Mouse (Mus musculus): Measurements from ENCODE around the gene Nova2. TPM values are rescaled to one million over a fixed set of nuclear protein-coding genes. Genes with fewer than 3 reads are reported as not detected.

The Nova2 gene
- polyA plus RNA-seq, 1 experiment: 52.7 TPM

- peak; percentile 65 for DNase-seq (ENCODE audit: low read depth)
- TF ChIP-seq CTCF (IDR thresholded peaks at IDR 0.05; ENCODE audit: borderline replicate concordance, extremely low read depth, insufficient read depth, insufficient read length) (no peak), POLR2A (IDR thresholded peaks at IDR 0.05; ENCODE audit: borderline replicate concordance, extremely low read depth, insufficient read depth, insufficient read length, poor library complexity, severe bottlenecking) (no peak)
Observed at GRCm38 (mm10) chr7:18926041-18926790, 528 bp downstream of the Nova2 start.

GRCm38 (mm10) chr7:18926911-18927310, 1.2 kb downstream of the Nova2 start:
- no peak for DNase-seq (ENCODE audit: low read depth)
- TF ChIP-seq CTCF (IDR thresholded peaks at IDR 0.05; ENCODE audit: borderline replicate concordance, extremely low read depth, insufficient read depth, insufficient read length): no peak
- TF ChIP-seq POLR2A (IDR thresholded peaks at IDR 0.05; ENCODE audit: borderline replicate concordance, extremely low read depth, insufficient read depth, insufficient read length, poor library complexity, severe bottlenecking): no peak

- TF ChIP-seq POLR2A (IDR thresholded peaks at IDR 0.05; ENCODE audit: borderline replicate concordance, extremely low read depth, insufficient read depth, insufficient read length, poor library complexity, severe bottlenecking) (no peak), CTCF (IDR thresholded peaks at IDR 0.05; ENCODE audit: borderline replicate concordance, extremely low read depth, insufficient read depth, insufficient read length) (no peak)
- no peak for DNase-seq (ENCODE audit: low read depth)
Observed at GRCm38 (mm10) chr7:18927759-18928158, 2.1 kb downstream of the Nova2 start.

DNA sequence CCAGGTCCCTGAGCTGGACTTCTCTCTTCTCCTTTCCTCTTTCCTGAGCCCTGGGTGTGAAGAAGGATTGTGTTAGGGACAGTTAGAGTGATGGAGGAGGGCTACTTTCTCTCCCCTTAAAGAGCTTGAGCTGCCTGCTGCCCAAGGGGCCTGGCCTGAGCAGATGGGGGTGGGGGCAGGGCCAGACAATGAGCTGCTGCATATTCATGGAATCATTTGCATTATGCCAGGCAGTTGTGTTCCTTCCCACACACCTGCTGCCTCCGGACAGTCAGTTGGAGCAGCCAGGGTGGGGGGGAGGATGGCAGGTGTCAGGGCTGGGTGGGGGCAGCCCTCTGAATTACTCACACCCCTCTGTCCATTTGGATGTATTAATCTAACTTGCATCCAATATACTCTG, 16.7 kb downstream of the Nova2 start:
- TF ChIP-seq CTCF (IDR thresholded peaks at IDR 0.05; ENCODE audit: borderline replicate concordance, extremely low read depth, insufficient read depth, insufficient read length): no peak
- no peak for TF ChIP-seq POLR2A (IDR thresholded peaks at IDR 0.05; ENCODE audit: borderline replicate concordance, extremely low read depth, insufficient read depth, insufficient read length, poor library complexity, severe bottlenecking)
- peak; percentile 90 for DNase-seq (ENCODE audit: low read depth)

GRCm38 (mm10) chr7:18942815-18943214, 17.1 kb downstream of the Nova2 start:
- TF ChIP-seq CTCF (IDR thresholded peaks at IDR 0.05; ENCODE audit: borderline replicate concordance, extremely low read depth, insufficient read depth, insufficient read length) (no peak), POLR2A (IDR thresholded peaks at IDR 0.05; ENCODE audit: borderline replicate concordance, extremely low read depth, insufficient read depth, insufficient read length, poor library complexity, severe bottlenecking) (no peak)
- DNase-seq (ENCODE audit: low read depth): peak; percentile 40

DNA sequence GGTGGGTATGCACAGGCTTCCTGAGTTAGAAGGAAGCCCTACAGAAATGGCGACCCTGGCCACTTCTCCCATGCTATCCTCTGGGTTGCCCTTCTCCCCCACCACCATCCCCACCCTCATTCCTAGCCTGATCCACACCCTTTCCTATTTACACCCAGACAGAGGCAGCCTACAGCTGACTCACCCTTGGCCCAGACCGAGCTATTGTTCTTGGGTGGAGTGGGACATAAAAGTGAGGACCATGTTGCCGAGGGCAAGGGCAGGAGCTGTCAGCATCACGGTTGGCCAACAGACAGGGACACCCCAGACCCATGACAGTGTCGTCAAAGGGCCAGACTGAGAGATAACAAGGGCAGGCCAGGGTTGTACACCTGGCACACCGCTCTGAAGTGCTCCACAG, 22.5 kb downstream of the Nova2 start:
- TF ChIP-seq CTCF (IDR thresholded peaks at IDR 0.05; ENCODE audit: borderline replicate concordance, extremely low read depth, insufficient read depth, insufficient read length): no peak
- TF ChIP-seq POLR2A (IDR thresholded peaks at IDR 0.05; ENCODE audit: borderline replicate concordance, extremely low read depth, insufficient read depth, insufficient read length, poor library complexity, severe bottlenecking): no peak
- DNase-seq (ENCODE audit: low read depth): no peak

- TF ChIP-seq CTCF (IDR thresholded peaks at IDR 0.05; ENCODE audit: borderline replicate concordance, extremely low read depth, insufficient read depth, insufficient read length) (no peak), POLR2A (IDR thresholded peaks at IDR 0.05; ENCODE audit: borderline replicate concordance, extremely low read depth, insufficient read depth, insufficient read length, poor library complexity, severe bottlenecking) (no peak)
- DNase-seq (ENCODE audit: low read depth): peak; percentile 98
Observed at GRCm38 (mm10) chr7:18949781-18950522, 24.3 kb downstream of the Nova2 start.

DNA sequence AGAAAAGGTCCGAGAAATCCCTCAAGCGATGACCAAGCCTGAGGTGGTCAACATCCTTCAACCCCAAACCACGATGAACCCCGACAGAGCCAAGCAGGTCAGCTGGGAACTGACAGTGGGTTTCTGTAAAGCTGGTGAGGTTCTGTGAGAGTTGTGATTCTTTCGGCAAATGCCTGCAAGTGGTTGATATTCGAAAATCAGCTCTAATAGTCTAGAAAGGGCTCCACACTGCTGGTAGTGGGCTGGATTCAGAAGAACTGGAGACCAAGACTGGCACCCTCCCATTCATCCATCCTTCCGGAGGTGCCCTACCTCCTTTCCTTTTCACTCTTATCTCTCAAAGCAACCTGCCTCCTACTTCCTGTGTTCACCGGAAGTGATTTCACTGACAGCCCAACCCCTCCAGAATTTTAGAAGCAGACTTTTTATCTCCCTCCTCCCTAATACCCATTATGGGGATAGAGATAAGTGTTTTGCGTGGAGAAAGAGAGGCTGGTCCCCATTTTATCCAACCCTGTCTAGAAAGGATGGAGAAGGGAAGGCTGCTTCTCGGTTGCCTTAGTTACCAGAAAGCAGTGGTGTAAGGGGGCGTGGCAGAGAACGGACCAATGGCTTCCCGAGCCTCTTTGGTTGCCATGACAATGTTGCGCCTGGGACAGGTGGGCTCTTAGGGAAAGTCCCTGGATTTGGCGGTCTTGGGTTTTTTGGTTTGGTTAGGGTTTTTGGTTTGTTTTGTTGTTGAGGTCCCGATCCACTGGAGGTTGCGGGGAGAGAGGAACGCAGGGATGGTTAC, 25.0 kb downstream of the Nova2 start:
- TF ChIP-seq POLR2A (IDR thresholded peaks at IDR 0.05; ENCODE audit: borderline replicate concordance, extremely low read depth, insufficient read depth, insufficient read length, poor library complexity, severe bottlenecking) (no peak), CTCF (IDR thresholded peaks at IDR 0.05; ENCODE audit: borderline replicate concordance, extremely low read depth, insufficient read depth, insufficient read length) (no peak)
- peak; percentile 89 for DNase-seq (ENCODE audit: low read depth)

DNA sequence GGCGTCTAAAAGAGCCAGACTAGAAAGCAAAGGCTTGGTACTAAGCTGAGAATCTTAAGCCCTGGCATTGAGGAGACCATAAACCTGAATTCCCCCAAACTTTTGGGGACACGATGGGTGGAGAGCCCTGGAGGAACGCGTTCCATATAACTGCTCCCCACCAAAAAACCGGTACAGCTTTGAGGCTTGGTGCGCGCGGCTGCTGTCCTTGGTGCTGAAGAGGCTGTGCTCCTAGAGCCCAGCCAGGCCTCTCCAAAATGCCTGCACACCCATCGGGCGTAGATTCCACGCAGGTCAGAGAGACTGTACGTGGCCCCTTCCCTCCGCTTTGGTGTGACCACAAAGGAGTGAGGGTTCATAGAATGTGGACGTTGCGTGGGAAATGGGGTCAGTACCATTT, 25.7 kb downstream of the Nova2 start:
- TF ChIP-seq CTCF (IDR thresholded peaks at IDR 0.05; ENCODE audit: borderline replicate concordance, extremely low read depth, insufficient read depth, insufficient read length) (no peak), POLR2A (IDR thresholded peaks at IDR 0.05; ENCODE audit: borderline replicate concordance, extremely low read depth, insufficient read depth, insufficient read length, poor library complexity, severe bottlenecking) (no peak)
- no peak for DNase-seq (ENCODE audit: low read depth)

DNA sequence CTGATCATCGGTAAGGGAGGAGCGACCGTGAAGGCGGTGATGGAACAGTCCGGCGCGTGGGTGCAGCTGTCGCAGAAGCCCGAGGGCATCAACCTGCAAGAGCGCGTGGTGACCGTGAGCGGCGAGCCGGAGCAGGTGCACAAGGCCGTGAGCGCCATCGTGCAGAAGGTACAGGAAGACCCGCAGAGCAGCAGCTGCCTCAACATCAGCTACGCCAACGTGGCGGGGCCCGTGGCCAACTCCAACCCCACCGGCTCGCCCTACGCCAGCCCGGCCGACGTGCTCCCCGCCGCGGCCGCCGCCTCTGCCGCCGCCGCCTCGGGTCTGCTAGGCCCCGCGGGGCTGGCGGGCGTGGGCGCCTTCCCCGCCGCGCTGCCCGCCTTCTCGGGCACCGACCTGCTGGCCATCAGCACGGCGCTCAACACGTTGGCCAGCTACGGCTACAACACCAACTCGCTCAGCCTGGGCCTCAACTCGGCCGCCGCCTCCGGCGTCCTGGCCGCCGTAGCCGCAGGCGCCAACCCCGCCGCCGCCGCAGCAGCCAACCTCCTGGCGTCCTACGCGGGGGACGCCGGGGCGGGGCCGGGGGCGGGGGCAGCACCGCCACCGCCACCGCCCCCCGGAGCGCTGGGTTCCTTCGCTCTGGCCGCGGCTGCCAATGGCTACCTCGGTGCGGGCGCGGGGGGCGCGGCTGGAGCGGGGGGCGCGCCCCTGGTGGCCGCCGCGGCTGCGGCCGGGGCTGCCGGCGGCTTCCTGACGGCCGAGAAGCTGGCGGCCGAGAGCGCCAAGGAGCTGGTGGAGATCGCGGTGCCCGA, 32.1 kb downstream of the Nova2 start:
- no peak for TF ChIP-seq POLR2A (IDR thresholded peaks at IDR 0.05; ENCODE audit: borderline replicate concordance, extremely low read depth, insufficient read depth, insufficient read length, poor library complexity, severe bottlenecking)
- 0 out of 2 replicates have a peak, but pooled peaks have one; percentile 12 for TF ChIP-seq CTCF (IDR thresholded peaks at IDR 0.05; ENCODE audit: borderline replicate concordance, extremely low read depth, insufficient read depth, insufficient read length)
- DNase-seq (ENCODE audit: low read depth): peak; percentile 79
